Mouse (Mus musculus) kidney, adult 2 months (tissue): Measurements from ENCODE around the gene Mylk.

Experiments used
- CTCF ChIP-seq: fragments of 200-500 bp; conservative IDR thresholded peaks from 2 replicates; pipeline ENCODE4 v1.5.1; 2011; ENCODE audit warnings: low read depth, mild to moderate bottlenecking, control low read depth, low read length, moderate library complexity, mixed read lengths; ENCODE audit not compliant: insufficient read depth, insufficient read length
- POLR2A ChIP-seq: fragments of 200-500 bp; IDR thresholded peaks from one replicate; pipeline ENCODE4 v1.6.1; 2011; ENCODE audit warnings: low read depth, low read length, control low read depth

DNA sequence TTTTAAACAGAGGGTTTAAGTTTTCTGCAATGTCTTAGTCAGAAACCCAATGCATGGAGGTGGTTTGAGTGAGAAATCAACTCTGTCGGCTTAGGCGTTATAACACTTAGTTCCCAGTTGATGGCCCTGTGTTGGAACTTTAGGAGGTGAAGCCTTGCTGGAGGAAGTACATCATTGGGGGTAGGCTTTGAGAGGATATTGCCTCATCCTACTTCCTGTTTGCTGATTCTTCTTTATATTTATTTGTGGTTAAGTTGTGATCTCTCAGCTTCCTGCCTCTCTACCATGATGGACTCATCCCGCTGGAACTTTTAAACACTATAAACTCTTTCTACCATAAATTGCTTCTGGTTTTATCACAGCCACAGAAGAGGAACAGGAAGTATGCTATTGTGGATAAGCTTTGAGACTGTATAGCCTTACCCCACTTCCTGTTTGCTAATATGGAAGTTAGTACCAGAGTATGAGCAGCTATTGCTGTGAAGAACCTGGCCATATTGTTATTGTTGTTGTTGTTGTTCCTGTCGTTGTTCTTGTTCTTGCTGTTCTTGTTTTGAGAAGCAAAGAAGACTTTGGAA is 6.3 kb upstream of the Mylk start:
- TF ChIP-seq CTCF: no peak
- no peak for TF ChIP-seq POLR2A
